Mouse (Mus musculus) left cerebral cortex, postnatal 36 days (tissue): ENCODE data around the gene Sdccag8. TPM values are rescaled to one million over a fixed set of nuclear protein-coding genes. Genes with fewer than 3 reads are reported as not detected.

Experiments used
- DNase-seq, 2 experiments: peaks; one replicate each; pipeline ENCODE4 v3.0.0; 2021 to 2022; ENCODE audit warnings: low spot score in 2 of 2, mixed read lengths in 1 of 2
- intact Hi-C: fragments of 180-260 bp; cut with DNase I; formaldehyde crosslinking; loops from one replicate; pipeline ENCODE4 v1.15.1; 2025
- total RNA-seq, 2 experiments: library from RNA; stranded (reverse); gene quantifications; 2 replicates each; pipeline ENCODE4 v1.2.3; 2021

The Sdccag8 gene
- total RNA-seq, 2 experiments from 2014 or later = 12.1 to 19.8 TPM

- DNase-seq = peak in 1 of 2 experiments; percentile 60
- intact Hi-C loops = loop anchor here (2.0 to 10.0 kb wide), 4 partner anchors 100 to 927 kb away; no protein-coding TSS in a partner anchor
These were observed 47.7 kb downstream of the Sdccag8 start for GRCm38 (mm10) chr1:176861981-176862644.

DNA sequence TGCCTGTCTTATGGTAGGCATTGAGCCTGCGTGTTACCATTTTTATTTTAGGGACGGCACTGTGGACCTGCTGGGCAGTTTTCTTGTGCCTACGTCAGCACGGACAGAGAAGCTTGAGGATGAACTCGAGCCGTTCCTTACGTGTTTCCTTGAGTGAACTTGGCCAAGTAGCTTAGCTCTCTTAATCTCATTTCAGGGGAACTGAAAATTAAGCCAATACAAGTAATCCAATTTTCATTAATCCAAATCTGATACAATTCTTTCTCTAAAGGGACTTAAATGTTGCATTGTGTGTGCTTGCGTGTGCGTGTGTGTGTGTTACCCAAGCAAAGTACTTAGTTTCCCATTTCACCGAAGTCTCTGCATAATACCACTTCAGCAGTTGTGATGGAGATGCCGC is 56.0 kb downstream of the Sdccag8 start:
- DNase-seq = no peak
- intact Hi-C loops = no loop called here

GRCm38 (mm10) chr1:176871975-176872374 is 57.5 kb downstream of the Sdccag8 start:
- intact Hi-C loops = no loop called here
- no peak for DNase-seq

- no peak for DNase-seq
- intact Hi-C loops = no loop called here
These were observed 59.0 kb downstream of the Sdccag8 start for GRCm38 (mm10) chr1:176873463-176873862.

GRCm38 (mm10) chr1:176874155-176874554 is 59.7 kb downstream of the Sdccag8 start:
- intact Hi-C loops = no loop called here
- no peak for DNase-seq

- intact Hi-C loops = loop anchor here (2.0 to 5.0 kb wide), 2 partner anchors 310 to 807 kb away; no protein-coding TSS in a partner anchor
- DNase-seq = no peak
These were observed 63.3 kb downstream of the Sdccag8 start for GRCm38 (mm10) chr1:176877756-176878155.

GRCm38 (mm10) chr1:176879005-176879404 is 64.5 kb downstream of the Sdccag8 start:
- intact Hi-C loops = loop anchor here (5.0 kb wide), 1 partner anchor 308 kb away; no protein-coding TSS in a partner anchor
- no peak for DNase-seq

GRCm38 (mm10) chr1:176879614-176880013 is 65.2 kb downstream of the Sdccag8 start:
- no peak for DNase-seq
- intact Hi-C loops = loop anchor here (5.0 to 10.0 kb wide), 4 partner anchors 105 to 823 kb away; partner anchors contain the start of gene Zbtb18

- intact Hi-C loops = loop anchor here (5.0 to 10.0 kb wide), 3 partner anchors 105 to 822 kb away; partner anchors contain the start of gene Zbtb18
- DNase-seq = no peak
These were observed 65.6 kb downstream of the Sdccag8 start for GRCm38 (mm10) chr1:176880101-176880500.

- DNase-seq = no peak
- intact Hi-C loops = loop anchor here (5.0 to 10.0 kb wide), 3 partner anchors 104 to 821 kb away; partner anchors contain the start of gene Zbtb18
These were observed 66.5 kb downstream of the Sdccag8 start for GRCm38 (mm10) chr1:176880943-176881342.

- intact Hi-C loops = loop anchor here (10.0 kb wide), 2 partner anchors 99 to 559 kb away; partner anchors contain the start of gene Zbtb18
- DNase-seq = peak in 1 of 2 experiments; percentile 49
These were observed 70.9 kb downstream of the Sdccag8 start for GRCm38 (mm10) chr1:176885207-176885933.

- no peak for DNase-seq
- intact Hi-C loops = loop anchor here (10.0 kb wide), 2 partner anchors 99 to 559 kb away; partner anchors contain the start of gene Zbtb18
These were observed 71.5 kb downstream of the Sdccag8 start for GRCm38 (mm10) chr1:176886002-176886401.

- intact Hi-C loops = no loop called here
- DNase-seq = no peak
These were observed 89.3 kb downstream of the Sdccag8 start for GRCm38 (mm10) chr1:176903741-176904140.

GRCm38 (mm10) chr1:176915946-176916345 is 101.5 kb downstream of the Sdccag8 start:
- intact Hi-C loops = no loop called here
- DNase-seq = no peak

DNA sequence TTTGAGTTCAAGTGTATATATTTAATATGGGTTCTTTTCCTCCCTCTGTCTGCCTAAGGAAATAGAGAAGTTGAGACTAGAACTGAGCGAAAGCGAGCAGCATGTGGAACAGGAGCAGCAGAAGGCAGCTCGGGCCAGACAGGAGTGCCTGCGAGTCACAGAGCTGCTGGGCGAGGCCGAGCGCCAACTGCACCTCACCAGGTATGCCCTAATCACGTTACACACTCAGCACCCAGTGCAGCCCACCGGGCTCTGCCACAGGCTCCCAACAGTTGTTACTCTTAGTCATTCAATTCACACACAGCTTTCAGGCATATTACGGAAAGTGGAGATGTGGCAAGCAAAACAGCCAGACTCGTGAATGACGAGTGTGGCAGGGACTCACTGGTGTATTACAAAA is 105.0 kb downstream of the Sdccag8 start:
- no peak for DNase-seq

GRCm38 (mm10) chr1:176922842-176923241 is 108.4 kb downstream of the Sdccag8 start:
- no peak for DNase-seq
- intact Hi-C loops = no loop called here

More for the DNA sequence above, 105.0 kb downstream of the Sdccag8 start:
- intact Hi-C loops = no loop called here

DNA sequence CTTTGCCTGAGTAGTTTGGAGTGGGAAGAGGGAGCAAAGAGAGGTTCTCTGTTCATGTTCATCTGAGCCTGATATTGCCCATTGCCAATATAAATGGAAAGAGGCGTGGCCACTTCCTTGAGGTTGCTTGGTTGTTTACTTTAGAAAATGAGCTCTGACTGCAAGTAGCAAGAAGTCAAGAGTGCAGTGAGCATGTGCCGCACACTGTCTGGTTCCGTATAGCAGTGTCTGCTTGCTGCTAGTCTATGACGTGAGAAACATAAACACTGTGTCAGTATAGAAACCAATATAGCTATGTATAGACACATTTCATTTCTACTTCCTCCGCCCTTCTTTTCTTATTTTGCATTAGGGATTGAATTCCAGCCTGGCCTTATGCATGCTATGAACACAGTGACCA is 111.5 kb downstream of the Sdccag8 start:
- no peak for DNase-seq
- intact Hi-C loops = no loop called here

GRCm38 (mm10) chr1:176927312-176927711 is 112.9 kb downstream of the Sdccag8 start:
- DNase-seq = peak; percentile 73 to 80
- intact Hi-C loops = no loop called here

- intact Hi-C loops = loop anchor here (10.0 kb wide), 1 partner anchor 515 kb away; the partner anchor contains the start of gene Zbtb18
- peak in 1 of 2 experiments; percentile 54 for DNase-seq
These were observed 115.2 kb downstream of the Sdccag8 start for GRCm38 (mm10) chr1:176929710-176930109.

DNA sequence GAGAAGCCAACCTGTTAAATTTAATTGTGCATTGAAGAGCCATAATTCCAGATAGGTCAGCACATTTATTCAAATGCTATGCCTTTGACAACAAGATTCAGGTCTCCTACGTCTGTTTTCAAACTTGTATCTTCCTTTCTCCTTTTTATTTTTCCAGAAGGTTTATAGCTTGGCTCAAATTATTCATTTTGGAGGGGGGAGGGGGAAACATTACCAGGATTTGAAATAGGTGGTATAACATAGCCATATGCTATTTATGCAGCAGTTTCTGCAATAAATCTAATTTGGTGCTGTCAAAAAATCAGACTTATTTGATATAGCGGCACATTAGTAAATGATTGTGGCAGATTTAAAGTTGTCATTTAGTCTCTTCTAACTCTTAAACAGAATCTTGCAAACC is 116.1 kb downstream of the Sdccag8 start:
- no peak for DNase-seq
- intact Hi-C loops = loop anchor here (10.0 kb wide), 1 partner anchor 514 kb away; the partner anchor contains the start of gene Zbtb18
